Mouse (Mus musculus) duodenum, adult 2 months (tissue): Measurements from ENCODE around the gene Ica1. TPM values are rescaled to one million over a fixed set of nuclear protein-coding genes. Genes with fewer than 3 reads are reported as not detected.

Experiments
- polyA plus RNA-seq: library from polyadenylated mRNA; depleted of rRNA; stranded (reverse); fragments of >200 nt; gene quantifications from 2 replicates; pipeline ENCODE4 v1.2.3, GENCODE M21; 2012; ENCODE audit warnings: low replicate concordance; rRNA removed

The Ica1 gene
- 0.64 and 6.3 TPM in 2 replicates for polyA plus RNA-seq

GRCm38 (mm10) chr6:8778296-8778649 lies at the start of gene Ica1:
Gene Ica1, minus strand, starts transcription at chr6:8778488.

Other genes starting within 250 kb of the Ica1 start
- not detected in 2 replicates for gene Nxph1, start 169.9 kb upstream of the Ica1 start, polyA plus RNA-seq